Mouse (Mus musculus): ENCODE results near the gene Rrbp1. TPM values are rescaled to one million over a fixed set of nuclear protein-coding genes. Genes with fewer than 3 reads are reported as not detected.

The Rrbp1 gene
- polyA plus RNA-seq, 1 experiment from 2014 or later, result 29.4 TPM

DNA sequence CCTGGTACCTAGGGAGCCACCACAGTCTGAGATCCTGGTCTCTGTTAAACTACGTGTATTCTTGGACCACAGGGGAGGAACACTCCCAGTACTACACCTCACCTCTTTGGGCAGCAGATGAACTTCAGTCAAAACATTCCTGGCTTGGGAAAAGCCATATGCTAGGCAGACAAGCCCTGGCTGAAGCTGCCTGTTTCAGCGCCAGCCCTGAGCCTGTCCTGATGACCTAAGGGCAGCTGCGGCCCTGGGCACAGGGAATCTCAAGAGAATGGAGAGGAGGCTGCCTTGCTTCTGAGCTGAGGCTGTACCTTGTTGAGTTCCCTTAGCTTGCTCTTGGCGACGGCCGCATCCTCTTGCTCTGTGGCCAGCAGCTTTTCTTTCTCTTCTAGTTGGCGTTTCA lies 37.9 kb downstream of the Rrbp1 start:
- H3K27me3 ChIP-seq (replicated peaks), result no peaks in the 10 kb centered on the region
- H3K36me3 ChIP-seq (replicated peaks), result no peaks in the 10 kb centered on the region
- no peak overlapping the region for H3K4me3 ChIP-seq
- H3K9ac ChIP-seq, result no peak overlapping the region
- H3K9me3 ChIP-seq, result no peaks in the 10 kb centered on the region
- H3K4me1 ChIP-seq, result no peaks in the 10 kb centered on the region
- WGBS, result 95% methylated on average over 7 of the region's 7 CpGs
- no peak overlapping the region for H3K27ac ChIP-seq
- ATAC-seq (replicated peaks), result no peak
- H3K4me2 ChIP-seq, result no peak overlapping the region

DNA sequence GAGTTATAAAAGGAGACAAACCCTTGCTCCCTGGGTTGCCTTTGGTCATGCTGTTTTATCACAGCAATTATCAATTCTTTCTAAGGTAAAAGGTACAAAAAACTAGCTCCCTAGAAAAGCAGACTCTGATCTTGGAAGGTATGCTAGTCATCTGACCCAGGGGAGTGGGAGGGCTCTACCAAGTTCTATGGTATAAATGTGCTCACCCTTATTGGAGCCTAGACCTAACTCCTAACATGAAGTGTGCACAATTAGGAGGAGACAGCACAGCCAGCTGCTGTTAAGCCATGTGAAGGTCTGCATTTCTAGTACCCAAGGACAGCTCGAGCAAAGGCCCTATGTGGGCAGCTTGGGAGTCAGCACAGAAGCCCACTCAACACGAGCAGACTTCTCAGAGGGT lies 39.2 kb downstream of the Rrbp1 start:
- Histone ChIP-seq H3K9ac (no peak overlapping the region), H3K9me3 (no peaks in the 10 kb centered on the region), H3K4me2 (no peak overlapping the region), H3K27ac (no peak overlapping the region), H3K4me3 (no peak overlapping the region), H3K4me1 (no peaks in the 10 kb centered on the region), H3K36me3 (replicated peaks) (peaks cover under 1% of the 10 kb centered on the region; the same call in 1 of the 2 replicates), H3K27me3 (replicated peaks) (no peaks in the 10 kb centered on the region)
- WGBS, result 87% methylated on average over 2 of the region's 2 CpGs
- no peak for ATAC-seq (replicated peaks)

DNA sequence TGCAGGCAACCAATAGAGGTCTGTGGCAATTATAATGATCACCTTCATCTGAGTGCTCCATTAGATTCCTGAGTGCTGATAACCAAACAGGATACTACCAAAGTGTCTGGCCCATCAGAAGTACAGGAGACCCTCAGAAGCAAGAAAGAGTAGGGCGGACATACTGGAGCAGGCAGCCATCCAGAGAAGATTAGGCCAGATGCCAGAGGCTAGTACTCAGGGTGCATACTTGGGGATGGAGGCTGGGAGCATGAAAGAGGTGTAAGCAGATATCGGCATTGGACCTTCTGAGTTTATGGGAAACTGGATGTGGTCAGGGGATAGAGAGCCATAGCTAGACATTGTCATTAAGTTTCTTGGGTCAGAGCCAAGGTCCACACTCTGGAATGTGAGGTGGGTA lies 40.2 kb downstream of the Rrbp1 start:
- WGBS, result 90% methylated on average over 2 of the region's 2 CpGs
- H3K36me3 ChIP-seq (replicated peaks), result peaks cover 6% of the 10 kb centered on the region; the same call in 1 of the 2 replicates
- no peak overlapping the region for H3K4me3 ChIP-seq
- H3K27ac ChIP-seq, result no peak overlapping the region
- no peaks in the 10 kb centered on the region for H3K4me1 ChIP-seq
- no peaks in the 10 kb centered on the region for H3K27me3 ChIP-seq (replicated peaks)
- H3K4me2 ChIP-seq, result no peak overlapping the region
- ATAC-seq (replicated peaks), result no peak
- no peak overlapping the region for H3K9ac ChIP-seq
- no peaks in the 10 kb centered on the region for H3K9me3 ChIP-seq

DNA sequence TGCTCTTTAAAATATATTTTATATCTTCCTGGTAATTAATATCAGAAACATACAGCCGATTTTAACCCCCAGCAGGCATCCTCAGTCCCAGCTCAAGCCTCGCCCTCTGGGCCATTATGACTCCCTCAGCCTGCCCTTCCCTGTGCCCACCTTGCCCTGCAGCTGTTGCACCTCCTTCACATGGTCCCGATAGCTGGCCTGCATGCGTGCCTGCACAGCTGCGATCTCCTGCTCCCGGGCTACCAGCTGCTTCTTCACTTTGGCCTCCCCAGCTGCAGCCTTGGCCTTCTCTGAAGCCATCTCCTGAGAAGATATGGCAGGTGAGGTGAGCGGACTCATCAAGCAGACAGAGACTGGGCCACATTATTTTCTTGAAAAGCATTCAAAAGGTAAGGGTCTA lies 41.8 kb downstream of the Rrbp1 start:
- no peak for ATAC-seq (replicated peaks)
- no peak overlapping the region for H3K4me3 ChIP-seq
- H3K9me3 ChIP-seq, result no peaks in the 10 kb centered on the region
- peaks cover 19% of the 10 kb centered on the region; the same call in 1 of the 2 replicates for H3K36me3 ChIP-seq (replicated peaks)
- no peak overlapping the region for H3K9ac ChIP-seq
- H3K4me2 ChIP-seq, result no peak overlapping the region
- no peaks in the 10 kb centered on the region for H3K4me1 ChIP-seq
- H3K27ac ChIP-seq, result no peak overlapping the region
- WGBS, result 93% methylated on average over 7 of the region's 7 CpGs
- no peaks in the 10 kb centered on the region for H3K27me3 ChIP-seq (replicated peaks)

DNA sequence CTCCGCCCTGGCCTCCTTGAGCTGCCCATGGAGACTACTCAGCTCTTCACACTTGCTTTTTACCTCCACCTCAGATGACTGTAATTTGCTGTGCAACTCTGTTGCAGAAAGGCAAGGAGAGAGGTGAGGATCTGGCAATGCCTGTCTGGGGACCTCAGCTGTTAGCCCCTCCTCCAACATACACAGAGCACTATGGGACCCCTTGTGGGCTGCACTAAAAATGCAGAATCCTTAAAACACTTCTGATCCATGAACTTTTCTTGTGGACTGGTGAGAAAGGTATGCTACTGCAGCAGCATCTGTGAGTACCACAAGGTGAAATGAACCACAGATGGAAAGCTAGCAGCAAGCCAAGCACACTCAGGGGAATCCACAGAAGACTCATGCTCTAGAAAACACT lies 47.7 kb downstream of the Rrbp1 start:
- no peak overlapping the region for H3K4me3 ChIP-seq
- peaks cover 31% of the 10 kb centered on the region; the same call in 1 of the 2 replicates for H3K36me3 ChIP-seq (replicated peaks)
- no peaks in the 10 kb centered on the region for H3K4me1 ChIP-seq
- H3K9me3 ChIP-seq, result no peaks in the 10 kb centered on the region
- 96% methylated on average over 1 of the region's 1 CpGs for WGBS
- H3K27ac ChIP-seq, result no peak overlapping the region
- no peak overlapping the region for H3K4me2 ChIP-seq
- no peaks in the 10 kb centered on the region for H3K27me3 ChIP-seq (replicated peaks)
- no peak for ATAC-seq (replicated peaks)
- H3K9ac ChIP-seq, result no peak overlapping the region

DNA sequence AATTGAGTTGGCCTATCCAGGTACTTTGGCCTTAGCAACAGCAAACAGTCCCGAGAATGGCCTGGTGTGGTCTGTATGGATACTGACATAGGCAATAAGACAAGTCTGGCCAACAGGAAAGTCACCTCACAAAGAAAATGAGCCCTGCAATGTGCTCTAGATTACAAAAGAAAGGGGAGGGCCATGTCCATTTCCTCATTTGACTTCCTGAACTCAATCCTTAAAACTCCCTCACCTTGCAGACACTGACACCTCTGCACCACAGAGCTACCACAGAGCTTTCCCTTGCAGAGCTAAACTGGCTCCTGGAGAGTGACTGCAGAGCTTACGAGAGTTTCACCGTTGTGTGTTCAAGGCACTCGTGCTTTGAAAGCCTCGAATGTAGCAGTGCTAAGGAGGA lies 48.9 kb downstream of the Rrbp1 start:
- ATAC-seq (replicated peaks), result no peak
- Histone ChIP-seq H3K9me3 (no peaks in the 10 kb centered on the region), H3K4me3 (no peak overlapping the region), H3K27ac (no peak overlapping the region), H3K4me1 (no peaks in the 10 kb centered on the region), H3K9ac (no peak overlapping the region), H3K4me2 (no peak overlapping the region), H3K36me3 (replicated peaks) (peaks cover 36% of the 10 kb centered on the region; the same call in 1 of the 2 replicates), H3K27me3 (replicated peaks) (no peaks in the 10 kb centered on the region)
- 98% methylated on average over 5 of the region's 5 CpGs for WGBS

DNA sequence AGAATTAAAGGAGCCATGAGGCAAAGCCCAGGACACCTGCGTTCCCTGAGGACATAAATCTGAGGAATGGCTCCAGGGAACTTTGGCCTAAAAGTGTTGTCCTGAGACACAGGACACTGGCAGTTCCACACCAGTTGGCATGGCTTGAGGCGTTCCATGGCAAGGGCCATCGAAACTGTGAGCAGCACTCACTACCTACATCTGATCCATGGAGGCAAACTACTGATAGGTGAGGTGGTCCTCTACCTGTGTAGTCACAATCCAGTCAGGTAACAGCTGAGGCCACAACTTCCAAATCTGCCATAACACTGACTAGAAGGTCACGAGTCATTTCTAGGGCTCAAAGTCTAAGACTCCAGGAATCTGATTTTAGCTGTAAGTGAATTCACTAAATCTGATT lies 55.3 kb downstream of the Rrbp1 start:
- ATAC-seq (replicated peaks), result no peak
- no peak overlapping the region for H3K4me3 ChIP-seq
- no peaks in the 10 kb centered on the region for H3K4me1 ChIP-seq
- H3K9me3 ChIP-seq, result no peaks in the 10 kb centered on the region
- no peaks in the 10 kb centered on the region for H3K27me3 ChIP-seq (replicated peaks)
- H3K27ac ChIP-seq, result no peak overlapping the region
- H3K9ac ChIP-seq, result no peak overlapping the region
- H3K4me2 ChIP-seq, result no peak overlapping the region
- WGBS, result 97% methylated on average over 4 of the region's 4 CpGs
- peaks cover 33% of the 10 kb centered on the region; the same call in 1 of the 2 replicates for H3K36me3 ChIP-seq (replicated peaks)

DNA sequence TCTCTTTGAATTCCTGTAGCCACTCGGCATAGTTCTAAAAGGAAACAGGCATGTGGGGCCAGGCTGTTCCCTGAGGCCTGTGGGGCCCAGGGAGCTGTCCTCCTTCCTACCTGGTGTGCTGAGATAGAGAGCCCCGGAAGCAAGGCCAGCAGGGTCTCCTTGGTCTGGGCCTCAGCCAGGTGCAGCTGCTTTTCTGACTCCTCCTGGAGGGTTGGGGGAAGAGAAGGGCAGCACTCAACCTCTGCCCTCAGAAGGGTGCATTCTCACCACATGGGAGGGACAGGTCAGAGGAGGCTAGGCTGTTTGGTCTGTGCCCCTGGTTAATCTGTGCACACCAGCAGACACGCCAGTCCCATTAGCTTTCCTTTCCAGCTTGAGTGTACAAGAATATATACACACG lies 56.1 kb downstream of the Rrbp1 start:
- peaks cover 33% of the 10 kb centered on the region; the same call in 1 of the 2 replicates for H3K36me3 ChIP-seq (replicated peaks)
- 90% methylated on average over 4 of the region's 4 CpGs for WGBS

DNA sequence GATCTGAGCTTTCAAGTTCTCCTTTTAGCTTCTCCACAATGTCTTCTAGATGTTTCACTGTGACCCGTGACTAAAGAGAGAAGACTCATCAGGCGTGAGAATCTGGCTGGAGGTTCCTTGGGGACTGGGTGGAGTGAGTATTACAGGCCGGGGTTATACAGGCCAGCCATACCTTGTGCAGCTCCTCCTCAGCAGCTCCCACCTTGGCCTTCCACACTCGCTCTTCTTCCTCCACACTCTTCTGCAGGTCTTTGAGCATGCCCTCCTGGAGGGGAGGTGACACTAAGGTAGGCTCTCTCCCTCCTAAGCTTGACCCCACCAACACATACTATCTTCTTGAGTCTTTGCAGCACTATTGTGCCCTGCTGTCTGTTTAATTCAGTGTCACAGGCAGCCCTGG lies 57.1 kb downstream of the Rrbp1 start:
- H3K27me3 ChIP-seq (replicated peaks), result no peaks in the 10 kb centered on the region
- no peak overlapping the region for H3K4me3 ChIP-seq
- no peaks in the 10 kb centered on the region for H3K4me1 ChIP-seq
- H3K9me3 ChIP-seq, result no peaks in the 10 kb centered on the region
- no peak for ATAC-seq (replicated peaks)
- no peak overlapping the region for H3K27ac ChIP-seq
- peaks cover 40% of the 10 kb centered on the region; the same call in 1 of the 2 replicates for H3K36me3 ChIP-seq (replicated peaks)
- H3K9ac ChIP-seq, result no peak overlapping the region
- H3K4me2 ChIP-seq, result no peak overlapping the region
- WGBS, result 94% methylated on average over 4 of the region's 4 CpGs

More for the DNA sequence above, 56.1 kb downstream of the Rrbp1 start:
- H3K4me1 ChIP-seq, result no peaks in the 10 kb centered on the region
- H3K4me2 ChIP-seq, result no peak overlapping the region
- H3K9me3 ChIP-seq, result no peaks in the 10 kb centered on the region
- no peak overlapping the region for H3K27ac ChIP-seq
- H3K27me3 ChIP-seq (replicated peaks), result no peaks in the 10 kb centered on the region
- no peak overlapping the region for H3K4me3 ChIP-seq
- ATAC-seq (replicated peaks), result no peak
- H3K9ac ChIP-seq, result no peak overlapping the region

DNA sequence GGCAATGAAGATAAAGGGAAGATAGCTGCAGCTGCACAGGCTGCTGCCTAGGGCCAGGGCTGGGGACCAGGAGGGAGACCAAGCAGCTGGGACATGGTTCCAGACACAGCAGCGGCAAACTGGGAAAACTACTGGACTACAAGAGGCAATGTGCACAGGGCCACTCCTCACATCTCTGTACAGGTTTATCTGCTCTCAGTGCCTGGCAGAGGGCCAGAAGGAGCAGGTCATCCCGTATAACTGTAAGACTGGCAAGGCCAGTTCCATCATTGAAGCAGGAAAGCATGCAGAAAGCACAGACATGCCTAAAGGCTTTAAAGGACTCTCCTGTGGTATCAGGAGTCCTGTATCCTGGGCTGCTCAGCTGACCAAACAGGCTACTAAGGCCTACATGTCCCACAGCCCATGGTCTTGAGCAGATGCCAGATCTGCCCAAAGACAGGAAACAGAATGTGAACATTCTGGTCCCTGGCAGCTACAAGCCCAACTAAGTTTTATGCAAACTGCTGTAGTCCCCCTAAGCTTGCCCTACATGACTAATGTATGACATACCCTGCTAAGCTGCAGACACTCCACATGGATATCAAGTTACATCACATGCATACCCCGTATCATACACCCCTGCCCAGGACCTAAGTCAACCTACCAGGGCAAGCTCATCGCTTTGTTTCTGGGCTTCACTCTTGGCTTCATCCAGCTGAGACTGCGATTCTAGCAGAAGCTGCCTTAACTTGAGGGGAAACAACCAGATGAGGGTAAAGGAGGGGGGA lies 59.3 kb downstream of the Rrbp1 start:
- no peaks in the 10 kb centered on the region for H3K27me3 ChIP-seq (replicated peaks)
- H3K4me1 ChIP-seq, result no peaks in the 10 kb centered on the region
- H3K36me3 ChIP-seq (replicated peaks), result peaks cover 34% of the 10 kb centered on the region; the same call in 1 of the 2 replicates
- WGBS, result 92% methylated on average over 5 of the region's 5 CpGs
- no peak overlapping the region for H3K27ac ChIP-seq
- no peaks in the 10 kb centered on the region for H3K9me3 ChIP-seq
- no peak overlapping the region for H3K9ac ChIP-seq
- H3K4me2 ChIP-seq, result no peak overlapping the region
- H3K4me3 ChIP-seq, result no peak overlapping the region
- ATAC-seq (replicated peaks), result no peak

DNA sequence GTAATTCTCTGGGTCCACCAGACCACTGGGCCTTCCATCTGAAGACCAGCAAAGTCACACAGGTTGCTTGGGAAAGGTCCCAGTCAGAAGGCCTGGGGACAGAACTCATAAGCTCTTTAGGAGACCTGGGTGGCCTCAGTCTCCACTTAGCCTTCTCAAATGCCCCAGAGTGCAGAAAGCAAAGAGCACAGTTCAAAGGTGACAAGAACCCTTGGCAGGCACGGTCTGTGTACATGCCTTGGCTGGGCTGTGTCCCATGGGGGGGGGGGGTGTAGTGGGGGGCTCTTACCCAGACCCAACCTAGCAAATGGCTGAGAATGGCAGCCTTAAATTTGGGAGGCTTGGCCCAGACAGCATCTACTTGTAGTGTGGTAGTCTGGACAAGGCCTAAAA lies 60.0 kb downstream of the Rrbp1 start:
- Histone ChIP-seq H3K4me2 (no peak overlapping the region), H3K4me3 (no peak overlapping the region), H3K4me1 (no peaks in the 10 kb centered on the region), H3K36me3 (replicated peaks) (peaks cover 33% of the 10 kb centered on the region; the same call in 1 of the 2 replicates), H3K9ac (no peak overlapping the region), H3K27me3 (replicated peaks) (no peaks in the 10 kb centered on the region), H3K9me3 (no peaks in the 10 kb centered on the region), H3K27ac (no peak overlapping the region)
- 89% methylated on average over 1 of the region's 1 CpGs for WGBS
- ATAC-seq (replicated peaks), result no peak

DNA sequence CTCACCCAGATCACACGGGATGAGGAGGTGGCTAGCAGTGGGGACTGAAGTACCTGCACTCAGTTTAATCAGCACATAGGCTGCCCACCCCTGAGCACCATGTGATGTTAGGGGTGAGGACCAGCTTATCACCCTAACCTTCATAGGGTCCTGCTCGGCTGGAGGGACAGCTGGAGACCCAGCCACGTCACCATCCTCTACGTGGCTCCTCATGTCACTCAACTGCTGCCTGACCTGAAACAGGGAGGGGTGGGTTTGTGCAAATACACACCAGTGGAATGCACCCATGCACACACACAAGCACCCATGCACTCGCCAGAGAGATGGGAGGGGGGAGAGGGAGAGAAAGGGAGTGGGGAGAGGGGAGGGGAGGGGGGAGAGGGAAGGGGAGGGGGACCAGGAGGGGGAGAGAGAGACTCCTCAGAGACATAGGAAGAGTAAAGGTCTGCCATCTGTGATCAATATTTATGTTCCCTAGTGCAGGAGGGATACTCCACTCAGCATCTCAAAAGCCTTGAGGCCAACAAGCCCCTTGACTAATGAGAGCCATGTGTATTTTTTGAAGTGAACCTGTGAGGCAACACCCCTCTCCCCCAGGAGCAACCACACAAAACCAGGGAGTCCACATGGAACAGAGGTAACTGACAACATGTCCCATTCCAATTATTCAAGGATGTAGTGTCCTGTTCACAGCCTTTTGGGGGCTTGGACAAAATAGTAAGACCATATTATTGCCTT lies 60.6 kb downstream of the Rrbp1 start:
- no peaks in the 10 kb centered on the region for H3K4me1 ChIP-seq
- H3K9ac ChIP-seq, result no peak overlapping the region
- no peak overlapping the region for H3K4me2 ChIP-seq
- WGBS, result 74% methylated on average over 5 of the region's 5 CpGs
- ATAC-seq (replicated peaks), result no peak
- H3K9me3 ChIP-seq, result no peaks in the 10 kb centered on the region
- no peak overlapping the region for H3K27ac ChIP-seq
- no peak overlapping the region for H3K4me3 ChIP-seq
- H3K27me3 ChIP-seq (replicated peaks), result no peaks in the 10 kb centered on the region
- peaks cover 35% of the 10 kb centered on the region for H3K36me3 ChIP-seq (replicated peaks)
